Mouse (Mus musculus) hindbrain, embryonic 13.5 days (tissue): ENCODE results near the gene Itpk1. TPM values are rescaled to one million over a fixed set of nuclear protein-coding genes. Genes with fewer than 3 reads are reported as not detected.
A peak's percentile ranks its signal among the peaks of the same experiment; 100 is the strongest.

Experiments
- ATAC-seq: fragments of 200-750 bp; cut with Nextera tagmentation; 2 replicates; pipeline ENCODE4 v1.8.0; 2017; ENCODE audit warnings: moderate TSS enrichment; ENCODE audit not compliant: low FRiP score
- H3K27ac ChIP-seq: fragments of 300-500 bp; sonication (generic); 2 replicates; pipeline ENCODE4 v1.5.1; 2015; ENCODE audit warnings: inconsistent platforms, mild to moderate bottlenecking, moderate library complexity
- H3K27me3 ChIP-seq: fragments of 300-500 bp; sonication (generic); 2 replicates; pipeline ENCODE4 v1.6.1; 2015; ENCODE audit warnings: mild to moderate bottlenecking, inconsistent platforms
- H3K36me3 ChIP-seq: fragments of 300-500 bp; sonication (generic); 2 replicates; pipeline ENCODE4 v1.6.1; 2015; ENCODE audit warnings: mild to moderate bottlenecking, inconsistent platforms
- H3K4me1 ChIP-seq: fragments of 300-500 bp; sonication (generic); replicated peaks from 2 replicates; pipeline ENCODE4 v1.6.1; 2015; ENCODE audit warnings: inconsistent platforms
- H3K4me2 ChIP-seq: fragments of 300-500 bp; sonication (generic); 2 replicates; pipeline ENCODE4 v1.6.1; 2015; ENCODE audit warnings: inconsistent platforms, mild to moderate bottlenecking, moderate library complexity
- H3K4me3 ChIP-seq: fragments of 300-500 bp; sonication (generic); 2 replicates; pipeline ENCODE4 v1.5.1; 2015; ENCODE audit warnings: mild to moderate bottlenecking, inconsistent platforms
- H3K9ac ChIP-seq: fragments of 300-500 bp; sonication (generic); 2 replicates; pipeline ENCODE4 v1.6.1; 2015; ENCODE audit warnings: mild to moderate bottlenecking, inconsistent platforms
- H3K9me3 ChIP-seq: fragments of 300-500 bp; sonication (generic); 2 replicates; pipeline ENCODE4 v1.6.1; 2016; ENCODE audit warnings: inconsistent platforms
- WGBS: fragments of 180-500 bp; shearing (Covaris S2); methylation state at CpG from one replicate; pipeline ENCODE4 v1.1.7; 2015; 5-methylcytosine and 5-hydroxymethylcytosine counted together
- polyA plus RNA-seq: library from polyadenylated mRNA; unstranded; fragments of >200 nt; fragmentation: Nextera tagmentation; extraction: Ambion mirVana; gene quantifications from 2 replicates; pipeline ENCODE4 v1.2.1, GENCODE M21; 2015

Gene Itpk1
- polyA plus RNA-seq, 1 experiment from 2014 or later: 23.0 TPM

- H3K27me3 ChIP-seq: no peaks in the 10 kb centered on the region
- H3K9me3 ChIP-seq: no peaks in the 10 kb centered on the region
- peak overlapping the region; percentile 62; the same call in 1 of the 2 replicates for H3K27ac ChIP-seq
- H3K9ac ChIP-seq: no peak overlapping the region
- 56% methylated on average over 9 of the region's 9 CpGs for WGBS
- peak; percentile 55 for ATAC-seq
- H3K4me1 ChIP-seq: peaks cover 23% of the 10 kb centered on the region
- H3K36me3 ChIP-seq: no peaks in the 10 kb centered on the region
- H3K4me2 ChIP-seq: no peak overlapping the region
- no peak overlapping the region for H3K4me3 ChIP-seq
These were observed 111.0 kb downstream of the Itpk1 start for GRCm38 (mm10) chr12:102593699-102594098.

- WGBS: 91% methylated on average over 17 of the region's 17 CpGs
- Histone ChIP-seq H3K27me3 (no peaks in the 10 kb centered on the region), H3K36me3 (peaks cover 13% of the 10 kb centered on the region), H3K4me3 (no peak overlapping the region), H3K4me1 (peaks cover 23% of the 10 kb centered on the region), H3K4me2 (no peak overlapping the region), H3K27ac (no peak overlapping the region), H3K9ac (no peak overlapping the region), H3K9me3 (no peaks in the 10 kb centered on the region)
- no peak for ATAC-seq
These were observed 113.9 kb downstream of the Itpk1 start for GRCm38 (mm10) chr12:102590711-102591360.

GRCm38 (mm10) chr12:102587106-102587505 is 117.6 kb downstream of the Itpk1 start:
- Histone ChIP-seq H3K36me3 (peaks cover 23% of the 10 kb centered on the region), H3K9ac (no peak overlapping the region), H3K4me2 (no peak overlapping the region), H3K27me3 (no peaks in the 10 kb centered on the region), H3K4me3 (no peak overlapping the region), H3K9me3 (no peaks in the 10 kb centered on the region), H3K4me1 (0 out of 2 replicates have a peak, but pooled peaks cover 6% of the 10 kb centered on the region), H3K27ac (no peak overlapping the region)
- WGBS: 93% methylated on average over 8 of the region's 8 CpGs
- ATAC-seq: no peak

DNA sequence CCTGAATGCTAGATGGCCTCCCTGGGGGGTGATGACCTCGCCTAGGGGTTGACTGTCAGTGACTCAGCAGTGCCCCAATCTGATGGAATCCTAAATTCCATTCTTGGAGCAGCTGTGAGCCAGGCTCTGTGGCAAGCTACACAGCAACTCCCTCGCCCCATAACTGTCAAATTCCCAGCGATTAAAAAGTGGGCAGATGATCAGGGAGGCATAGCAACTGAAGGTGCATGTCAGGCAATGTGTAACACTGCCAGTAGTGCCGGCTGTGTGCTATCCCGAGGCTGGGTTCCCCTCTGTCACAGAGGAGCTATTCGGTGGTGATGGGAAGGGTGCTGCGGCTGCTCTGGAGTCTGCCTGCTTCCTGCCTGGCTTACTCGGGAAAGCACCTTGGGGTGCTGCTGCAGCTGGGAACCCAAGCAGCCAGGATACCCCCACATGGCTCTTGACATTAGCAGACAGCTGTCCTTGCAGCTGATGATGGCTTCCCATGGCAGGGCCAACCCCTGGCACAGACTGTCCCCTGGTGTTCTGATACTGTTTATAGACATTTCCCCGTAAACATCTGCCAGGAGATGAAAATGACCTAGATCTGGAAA is 118.3 kb downstream of the Itpk1 start:
- no peak overlapping the region for H3K27ac ChIP-seq
- no peak overlapping the region for H3K4me2 ChIP-seq
- no peak for ATAC-seq
- H3K4me1 ChIP-seq: 0 out of 2 replicates have a peak, but pooled peaks cover 6% of the 10 kb centered on the region
- H3K36me3 ChIP-seq: peaks cover 23% of the 10 kb centered on the region
- no peak overlapping the region for H3K4me3 ChIP-seq
- no peaks in the 10 kb centered on the region for H3K27me3 ChIP-seq
- 84% methylated on average over 9 of the region's 9 CpGs for WGBS
- no peaks in the 10 kb centered on the region for H3K9me3 ChIP-seq
- H3K9ac ChIP-seq: no peak overlapping the region

GRCm38 (mm10) chr12:102585390-102585789 is 119.3 kb downstream of the Itpk1 start:
- Histone ChIP-seq H3K9ac (no peak overlapping the region), H3K4me1 (0 out of 2 replicates have a peak, but pooled peaks cover 6% of the 10 kb centered on the region), H3K27me3 (no peaks in the 10 kb centered on the region), H3K9me3 (no peaks in the 10 kb centered on the region), H3K36me3 (peaks cover 23% of the 10 kb centered on the region), H3K4me2 (no peak overlapping the region), H3K4me3 (no peak overlapping the region), H3K27ac (no peak overlapping the region)
- 89% methylated on average over 3 of the region's 3 CpGs for WGBS
- no peak for ATAC-seq

DNA sequence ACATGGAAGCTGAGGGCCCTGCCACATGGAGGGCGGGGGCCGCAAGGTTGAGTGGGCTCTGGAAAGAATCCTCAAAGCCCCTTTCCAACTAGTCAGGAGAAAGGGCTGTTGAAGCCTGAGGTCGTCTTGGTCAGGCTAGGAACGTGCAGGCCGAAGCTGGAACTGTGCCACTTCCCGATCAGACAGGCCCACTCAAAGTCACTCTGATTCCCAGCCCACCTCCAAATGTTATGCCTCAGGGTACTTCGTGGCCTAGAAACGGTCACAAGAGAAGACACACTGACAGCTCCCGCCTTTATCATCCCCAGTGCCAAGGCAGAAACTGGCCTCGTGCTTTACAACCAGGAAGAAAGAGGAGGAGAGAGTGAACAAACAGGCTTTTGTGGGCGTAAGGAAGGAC is 122.3 kb downstream of the Itpk1 start:
- Histone ChIP-seq H3K27me3 (no peaks in the 10 kb centered on the region), H3K9ac (no peak overlapping the region), H3K27ac (no peak overlapping the region), H3K4me2 (no peak overlapping the region), H3K4me1 (0 out of 2 replicates have a peak, but pooled peaks cover 6% of the 10 kb centered on the region), H3K9me3 (no peaks in the 10 kb centered on the region), H3K4me3 (no peak overlapping the region), H3K36me3 (peaks cover 26% of the 10 kb centered on the region)
- WGBS: 82% methylated on average over 11 of the region's 11 CpGs
- no peak for ATAC-seq

- WGBS: 72% methylated on average over 5 of the region's 5 CpGs
- H3K36me3 ChIP-seq: peaks cover 24% of the 10 kb centered on the region
- no peak overlapping the region for H3K9ac ChIP-seq
- ATAC-seq: no peak
- H3K27me3 ChIP-seq: no peaks in the 10 kb centered on the region
- H3K4me3 ChIP-seq: no peak overlapping the region
- H3K4me1 ChIP-seq: 0 out of 2 replicates have a peak, but pooled peaks cover 6% of the 10 kb centered on the region
- no peak overlapping the region for H3K4me2 ChIP-seq
- no peaks in the 10 kb centered on the region for H3K9me3 ChIP-seq
- no peak overlapping the region for H3K27ac ChIP-seq
These were observed 123.0 kb downstream of the Itpk1 start for GRCm38 (mm10) chr12:102581579-102582196.

GRCm38 (mm10) chr12:102579041-102579440 is 125.7 kb downstream of the Itpk1 start:
- H3K9ac ChIP-seq: no peak overlapping the region
- H3K36me3 ChIP-seq: peaks cover 15% of the 10 kb centered on the region
- H3K4me3 ChIP-seq: no peak overlapping the region
- no peaks in the 10 kb centered on the region for H3K9me3 ChIP-seq
- 0 out of 2 replicates have a peak, but pooled peaks cover 6% of the 10 kb centered on the region for H3K4me1 ChIP-seq
- H3K27ac ChIP-seq: no peak overlapping the region
- ATAC-seq: peak; percentile 50; the same call in 1 of the 2 replicates
- no peaks in the 10 kb centered on the region for H3K27me3 ChIP-seq
- no peak overlapping the region for H3K4me2 ChIP-seq
- WGBS: 63% methylated on average over 6 of the region's 6 CpGs

DNA sequence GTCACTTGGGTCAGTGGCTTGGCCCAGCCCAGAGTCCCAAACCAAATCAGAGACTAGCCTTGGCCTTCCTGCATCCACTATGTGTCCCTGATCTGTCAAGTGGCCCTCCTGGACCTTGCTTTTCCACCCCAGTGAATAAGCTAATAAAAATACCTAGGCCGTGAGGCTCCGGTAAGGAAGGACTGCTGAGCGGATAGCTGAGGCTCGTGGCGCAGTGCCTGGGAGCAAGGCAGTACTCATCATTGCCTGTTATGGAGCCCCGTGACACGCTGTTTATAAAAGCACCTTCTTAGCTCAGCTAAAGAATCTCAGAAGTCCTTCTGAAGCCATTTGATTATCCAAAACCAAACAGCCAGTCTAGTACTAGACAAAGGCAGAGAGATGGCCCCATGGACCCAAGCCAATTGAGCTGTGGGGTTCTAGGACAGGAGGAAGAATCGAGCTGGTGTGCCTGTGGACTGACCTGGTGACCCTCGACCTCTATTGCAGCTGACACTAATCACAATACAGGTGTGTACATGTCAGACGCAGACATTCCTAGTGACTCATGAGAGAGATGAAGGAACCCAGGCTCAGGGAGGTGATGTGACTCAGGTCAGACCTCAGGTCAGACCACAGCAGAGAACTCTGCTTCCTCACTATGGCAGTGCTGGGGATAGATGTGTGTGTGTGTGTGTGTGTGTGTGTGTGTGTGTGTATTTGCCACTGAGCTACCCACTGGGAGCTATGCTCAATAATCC is 127.9 kb downstream of the Itpk1 start:
- Histone ChIP-seq H3K4me3 (no peak overlapping the region), H3K36me3 (peaks cover 30% of the 10 kb centered on the region), H3K4me2 (no peak overlapping the region), H3K4me1 (0 out of 2 replicates have a peak, but pooled peaks cover 7% of the 10 kb centered on the region), H3K27ac (no peak overlapping the region), H3K9ac (no peak overlapping the region), H3K27me3 (no peaks in the 10 kb centered on the region), H3K9me3 (no peaks in the 10 kb centered on the region)
- ATAC-seq: no peak
- WGBS: 85% methylated on average over 10 of the region's 10 CpGs

GRCm38 (mm10) chr12:102575541-102576329 is 129.0 kb downstream of the Itpk1 start:
- no peak for ATAC-seq
- no peak overlapping the region for H3K4me2 ChIP-seq
- no peak overlapping the region for H3K4me3 ChIP-seq
- peaks cover 39% of the 10 kb centered on the region for H3K36me3 ChIP-seq
- H3K9ac ChIP-seq: no peak overlapping the region
- 83% methylated on average over 5 of the region's 5 CpGs for WGBS
- H3K4me1 ChIP-seq: 0 out of 2 replicates have a peak, but pooled peaks cover 7% of the 10 kb centered on the region
- H3K27me3 ChIP-seq: no peaks in the 10 kb centered on the region
- no peaks in the 10 kb centered on the region for H3K9me3 ChIP-seq
- no peak overlapping the region for H3K27ac ChIP-seq

DNA sequence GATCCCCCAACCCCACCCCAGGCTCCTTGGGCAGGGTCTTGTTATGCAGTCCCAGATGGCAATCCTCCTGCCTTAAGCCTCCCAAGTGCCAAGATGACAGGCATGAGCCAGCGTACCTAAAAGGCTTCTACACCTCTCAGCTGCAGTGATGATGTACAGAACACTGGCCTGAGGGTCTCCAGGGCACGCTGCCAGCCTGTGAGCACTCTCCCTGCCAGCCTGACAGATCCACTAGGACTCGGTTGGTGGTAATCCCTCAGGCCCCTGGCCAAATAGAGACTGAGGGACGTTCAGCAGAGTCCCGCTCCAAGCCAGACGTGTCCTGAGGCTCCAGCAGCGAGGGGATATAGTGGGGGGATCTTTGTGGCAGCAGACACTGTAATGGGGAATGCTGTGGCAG is 131.7 kb downstream of the Itpk1 start:
- no peak overlapping the region for H3K27ac ChIP-seq
- no peak for ATAC-seq
- H3K4me1 ChIP-seq: 0 out of 2 replicates have a peak, but pooled peaks cover 7% of the 10 kb centered on the region
- H3K9me3 ChIP-seq: no peaks in the 10 kb centered on the region
- H3K9ac ChIP-seq: no peak overlapping the region
- H3K4me3 ChIP-seq: no peak overlapping the region
- H3K36me3 ChIP-seq: peaks cover 62% of the 10 kb centered on the region
- no peaks in the 10 kb centered on the region for H3K27me3 ChIP-seq
- 76% methylated on average over 7 of the region's 7 CpGs for WGBS
- no peak overlapping the region for H3K4me2 ChIP-seq
